Mouse (Mus musculus): ENCODE measurements around the gene Abcc3. TPM values are rescaled to one million over a fixed set of nuclear protein-coding genes. Genes with fewer than 3 reads are reported as not detected.

Abcc3 gene
- polyA plus RNA-seq, 1 experiment: 1.9 TPM

- H3K27ac ChIP-seq (ENCODE audit: insufficient read depth, low read length): no peak overlapping the region
- TF ChIP-seq CTCF (IDR thresholded peaks at IDR 0.05; ENCODE audit: borderline replicate concordance, insufficient read depth, low read length) (no peak), POLR2A (IDR thresholded peaks at IDR 0.05; ENCODE audit: low read depth, low read length) (no peak)
- peaks cover 2% of the 10 kb centered on the region for H3K4me1 ChIP-seq (ENCODE audit: control insufficient read depth, insufficient read depth, low read length)
- no peak overlapping the region for H3K4me3 ChIP-seq (ENCODE audit: insufficient read depth, low read length)
These were observed 5.0 kb downstream of the Abcc3 start for GRCm38 (mm10) chr11:94387756-94388155.

- H3K27ac ChIP-seq (ENCODE audit: insufficient read depth, low read length): no peak overlapping the region
- TF ChIP-seq CTCF (IDR thresholded peaks at IDR 0.05; ENCODE audit: borderline replicate concordance, insufficient read depth, low read length) (no peak), POLR2A (IDR thresholded peaks at IDR 0.05; ENCODE audit: low read depth, low read length) (no peak)
- H3K4me1 ChIP-seq (ENCODE audit: control insufficient read depth, insufficient read depth, low read length): peaks cover 2% of the 10 kb centered on the region; the same call in 1 of the 2 replicates
- H3K4me3 ChIP-seq (ENCODE audit: insufficient read depth, low read length): no peak overlapping the region
These were observed 6.6 kb downstream of the Abcc3 start for GRCm38 (mm10) chr11:94385977-94386771.

- no peaks in the 10 kb centered on the region for H3K4me1 ChIP-seq (ENCODE audit: control insufficient read depth, insufficient read depth, low read length)
- TF ChIP-seq CTCF (IDR thresholded peaks at IDR 0.05; ENCODE audit: borderline replicate concordance, insufficient read depth, low read length) (no peak), POLR2A (IDR thresholded peaks at IDR 0.05; ENCODE audit: low read depth, low read length) (no peak)
- no peak overlapping the region for H3K4me3 ChIP-seq (ENCODE audit: insufficient read depth, low read length)
- H3K27ac ChIP-seq (ENCODE audit: insufficient read depth, low read length): no peak overlapping the region
These were observed 13.1 kb downstream of the Abcc3 start for GRCm38 (mm10) chr11:94379736-94380135.

- Histone ChIP-seq H3K4me3 (ENCODE audit: insufficient read depth, low read length) (no peak overlapping the region), H3K27ac (ENCODE audit: insufficient read depth, low read length) (no peak overlapping the region), H3K4me1 (ENCODE audit: control insufficient read depth, insufficient read depth, low read length) (no peaks in the 10 kb centered on the region)
- no peak for TF ChIP-seq POLR2A (IDR thresholded peaks at IDR 0.05; ENCODE audit: low read depth, low read length)
- no peak for TF ChIP-seq CTCF (IDR thresholded peaks at IDR 0.05; ENCODE audit: borderline replicate concordance, insufficient read depth, low read length)
These were observed 13.7 kb downstream of the Abcc3 start for GRCm38 (mm10) chr11:94379061-94379460.

DNA sequence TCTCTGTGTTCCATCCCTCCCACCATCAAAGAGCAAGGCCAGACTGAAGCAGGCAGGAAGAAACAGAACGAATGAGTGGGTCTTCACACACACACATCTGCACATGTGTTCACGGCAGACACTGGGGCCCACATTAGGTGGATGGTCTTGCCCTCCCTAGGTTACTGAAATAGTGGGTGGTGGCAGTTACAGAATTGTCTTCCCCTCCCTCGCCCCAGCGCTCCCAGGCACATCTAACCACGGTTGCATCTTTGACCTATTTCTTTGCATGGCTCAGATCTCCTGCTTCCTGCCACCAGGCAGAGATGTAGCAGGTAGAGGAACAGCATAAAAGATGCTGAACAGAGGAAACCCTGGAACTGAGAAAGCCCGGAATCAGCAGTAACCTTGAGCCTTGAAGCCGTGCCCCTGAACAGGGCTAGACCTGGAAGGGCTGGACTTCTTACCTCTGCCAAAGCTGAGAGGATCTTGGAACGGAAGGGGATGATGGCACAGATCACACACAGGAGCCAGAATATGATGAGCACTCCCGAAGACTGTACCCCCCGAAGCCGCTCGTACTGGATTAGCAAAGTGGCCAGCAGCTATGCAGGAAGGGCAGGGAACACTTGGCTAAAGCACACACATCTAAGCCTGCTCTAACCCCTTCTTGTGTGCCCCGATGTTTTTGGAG lies 18.4 kb downstream of the Abcc3 start:
- H3K4me3 ChIP-seq (ENCODE audit: insufficient read depth, low read length): no peak overlapping the region
- no peak overlapping the region for H3K27ac ChIP-seq (ENCODE audit: insufficient read depth, low read length)
- peaks cover 6% of the 10 kb centered on the region; the same call in 1 of the 2 replicates for H3K4me1 ChIP-seq (ENCODE audit: control insufficient read depth, insufficient read depth, low read length)
- TF ChIP-seq CTCF (IDR thresholded peaks at IDR 0.05; ENCODE audit: borderline replicate concordance, insufficient read depth, low read length) (no peak), POLR2A (IDR thresholded peaks at IDR 0.05; ENCODE audit: low read depth, low read length) (no peak)

GRCm38 (mm10) chr11:94370809-94371208 lies 22.0 kb downstream of the Abcc3 start:
- Histone ChIP-seq H3K4me1 (ENCODE audit: control insufficient read depth, insufficient read depth, low read length) (peaks cover 6% of the 10 kb centered on the region; the same call in 1 of the 2 replicates), H3K27ac (ENCODE audit: insufficient read depth, low read length) (no peak overlapping the region), H3K4me3 (ENCODE audit: insufficient read depth, low read length) (no peak overlapping the region)
- TF ChIP-seq CTCF (IDR thresholded peaks at IDR 0.05; ENCODE audit: borderline replicate concordance, insufficient read depth, low read length): no peak
- TF ChIP-seq POLR2A (IDR thresholded peaks at IDR 0.05; ENCODE audit: low read depth, low read length): no peak

DNA sequence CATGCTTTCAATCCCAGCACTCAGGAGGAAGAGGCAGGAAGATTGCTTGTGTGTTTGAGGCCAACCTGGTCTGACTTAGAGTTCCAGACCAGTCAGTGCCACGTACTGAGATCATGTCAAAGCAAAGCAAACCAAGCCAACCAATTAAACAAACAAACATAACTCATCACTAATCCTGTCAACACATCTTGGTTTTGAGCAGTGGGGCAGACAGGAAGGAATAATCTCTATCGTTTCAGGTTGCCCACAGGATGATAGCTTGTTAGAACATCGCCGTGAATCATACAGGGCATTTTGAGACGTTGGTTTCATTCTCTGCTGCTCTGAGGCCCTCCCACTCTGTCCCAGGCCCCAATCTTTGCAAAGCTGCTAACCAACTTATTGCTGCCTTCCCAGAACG lies 22.8 kb downstream of the Abcc3 start:
- peaks cover 6% of the 10 kb centered on the region; the same call in 1 of the 2 replicates for H3K4me1 ChIP-seq (ENCODE audit: control insufficient read depth, insufficient read depth, low read length)
- no peak for TF ChIP-seq POLR2A (IDR thresholded peaks at IDR 0.05; ENCODE audit: low read depth, low read length)
- no peak overlapping the region for H3K4me3 ChIP-seq (ENCODE audit: insufficient read depth, low read length)
- H3K27ac ChIP-seq (ENCODE audit: insufficient read depth, low read length): no peak overlapping the region

- Histone ChIP-seq H3K27ac (ENCODE audit: insufficient read depth, low read length) (no peak overlapping the region), H3K4me3 (ENCODE audit: insufficient read depth, low read length) (no peak overlapping the region), H3K4me1 (ENCODE audit: control insufficient read depth, insufficient read depth, low read length) (no peaks in the 10 kb centered on the region)
- TF ChIP-seq CTCF (IDR thresholded peaks at IDR 0.05; ENCODE audit: borderline replicate concordance, insufficient read depth, low read length): no peak
These were observed 27.5 kb downstream of the Abcc3 start for GRCm38 (mm10) chr11:94365340-94365739.

- Histone ChIP-seq H3K27ac (ENCODE audit: insufficient read depth, low read length) (no peak overlapping the region), H3K4me1 (ENCODE audit: control insufficient read depth, insufficient read depth, low read length) (no peaks in the 10 kb centered on the region), H3K4me3 (ENCODE audit: insufficient read depth, low read length) (no peak overlapping the region)
- no peak for TF ChIP-seq CTCF (IDR thresholded peaks at IDR 0.05; ENCODE audit: borderline replicate concordance, insufficient read depth, low read length)
- TF ChIP-seq POLR2A (IDR thresholded peaks at IDR 0.05; ENCODE audit: low read depth, low read length): no peak
These were observed 29.1 kb downstream of the Abcc3 start for GRCm38 (mm10) chr11:94363690-94364089.

DNA sequence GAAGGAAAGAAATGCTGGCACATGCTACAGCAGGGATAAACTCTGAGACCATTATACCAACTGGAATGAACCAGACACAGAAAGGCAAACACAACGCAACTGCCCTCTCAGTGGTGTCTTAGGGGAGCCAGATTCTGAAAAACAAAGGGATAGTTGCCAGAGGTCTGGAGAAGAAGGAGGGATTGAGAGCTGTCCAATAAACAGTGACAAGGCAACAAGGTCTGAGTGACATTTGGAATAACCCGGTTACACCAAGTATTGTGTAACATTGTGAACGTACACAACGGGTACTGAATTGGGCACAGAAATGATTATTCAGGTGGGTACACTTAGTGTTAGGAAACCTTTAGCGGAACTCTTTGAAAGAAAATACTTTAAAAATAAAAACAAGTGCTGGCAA lies 30.7 kb downstream of the Abcc3 start:
- no peaks in the 10 kb centered on the region for H3K4me1 ChIP-seq (ENCODE audit: control insufficient read depth, insufficient read depth, low read length)
- H3K4me3 ChIP-seq (ENCODE audit: insufficient read depth, low read length): no peak overlapping the region
- TF ChIP-seq POLR2A (IDR thresholded peaks at IDR 0.05; ENCODE audit: low read depth, low read length): no peak
- TF ChIP-seq CTCF (IDR thresholded peaks at IDR 0.05; ENCODE audit: borderline replicate concordance, insufficient read depth, low read length): no peak
- no peak overlapping the region for H3K27ac ChIP-seq (ENCODE audit: insufficient read depth, low read length)

Data from embryonic fibroblast, embryonic 13.5 days (primary cell).